Mouse (Mus musculus) hindbrain, embryonic 16.5 days (tissue): Measurements from ENCODE around the gene Magi1. TPM values are rescaled to one million over a fixed set of nuclear protein-coding genes. Genes with fewer than 3 reads are reported as not detected.

Experiments used
- ATAC-seq: fragments of 200-750 bp; cut with Nextera tagmentation; 2 replicates; pipeline ENCODE4 v1.8.0; 2017; ENCODE audit warnings: moderate TSS enrichment, moderate library complexity
- H3K27ac ChIP-seq: fragments of 300-500 bp; sonication (generic); 2 replicates; pipeline ENCODE4 v1.5.1; 2014; ENCODE audit warnings: low read depth, mild to moderate bottlenecking, control low read depth, low read length, moderate library complexity
- H3K27me3 ChIP-seq: fragments of 300-500 bp; sonication (generic); replicated peaks from 2 replicates; pipeline ENCODE4 v1.6.1; 2014; ENCODE audit warnings: low read length; ENCODE audit not compliant: control insufficient read depth, insufficient read depth
- H3K36me3 ChIP-seq: fragments of 300-500 bp; sonication (generic); 2 replicates; pipeline ENCODE4 v1.6.1; 2014; ENCODE audit warnings: mild to moderate bottlenecking, low read length, moderate library complexity, mixed read lengths; ENCODE audit not compliant: control insufficient read depth, insufficient read depth
- H3K4me1 ChIP-seq: fragments of 300-500 bp; sonication (generic); 2 replicates; pipeline ENCODE4 v1.6.1; 2014; ENCODE audit warnings: low read depth, low read length; ENCODE audit not compliant: control insufficient read depth, insufficient read depth
- H3K4me2 ChIP-seq: fragments of 300-500 bp; sonication (generic); 2 replicates; pipeline ENCODE4 v1.6.1; 2014; ENCODE audit warnings: mild to moderate bottlenecking, low read length, control low read depth, moderate library complexity
- H3K4me3 ChIP-seq: fragments of 300-500 bp; sonication (generic); 2 replicates; pipeline ENCODE4 v1.5.1; 2014; ENCODE audit warnings: mild to moderate bottlenecking, low read length, control low read depth, moderate library complexity
- H3K9ac ChIP-seq: fragments of 300-500 bp; sonication (generic); 2 replicates; pipeline ENCODE4 v1.6.1; 2014; ENCODE audit warnings: low read depth, mild to moderate bottlenecking, control low read depth, low read length, moderate library complexity
- H3K9me3 ChIP-seq: fragments of 300-500 bp; sonication (generic); 2 replicates; pipeline ENCODE4 v1.6.1; 2014; ENCODE audit warnings: mild to moderate bottlenecking, low read length, moderate library complexity; ENCODE audit not compliant: control insufficient read depth
- WGBS: fragments of 180-500 bp; shearing (Covaris S2); extraction: QIAGEN DNeasy Blood & Tissue Kit; methylation state at CpG from one replicate; pipeline ENCODE4 v1.1.7; 2014; 5-methylcytosine and 5-hydroxymethylcytosine counted together
- polyA plus RNA-seq: library from polyadenylated mRNA; unstranded; fragments of >200 nt; fragmentation: Nextera tagmentation; extraction: Ambion mirVana; gene quantifications from 2 replicates; pipeline ENCODE4 v1.2.1, GENCODE M21; 2015

The Magi1 gene
- polyA plus RNA-seq, 1 experiment from 2014 or later = 27.7 TPM

- ATAC-seq = peak; percentile 64
- Histone ChIP-seq H3K9ac (peak overlapping the region; percentile 53), H3K4me2 (peak overlapping the region; percentile 65), H3K4me1 (peaks cover 30% of the 10 kb centered on the region), H3K36me3 (peaks cover 3% of the 10 kb centered on the region; the same call in 1 of the 2 replicates), H3K27me3 (no peaks in the 10 kb centered on the region), H3K4me3 (peak overlapping the region; percentile 41), H3K9me3 (no peaks in the 10 kb centered on the region), H3K27ac (peak overlapping the region; percentile 54; the same call in 1 of the 2 replicates)
- WGBS = 31% methylated on average over 24 of the region's 24 CpGs
Observed at GRCm38 (mm10) chr6:93715181-93716180, 568.2 kb downstream of the Magi1 start.

GRCm38 (mm10) chr6:93704350-93704749 is 579.4 kb downstream of the Magi1 start:
- WGBS = 43% methylated on average over 5 of the region's 5 CpGs
- Histone ChIP-seq H3K27ac (no peak overlapping the region), H3K4me3 (no peak overlapping the region), H3K9ac (no peak overlapping the region), H3K4me2 (no peak overlapping the region), H3K4me1 (no peaks in the 10 kb centered on the region), H3K9me3 (no peaks in the 10 kb centered on the region), H3K27me3 (no peaks in the 10 kb centered on the region), H3K36me3 (no peaks in the 10 kb centered on the region; the same call in 1 of the 2 replicates)
- ATAC-seq = no peak

DNA sequence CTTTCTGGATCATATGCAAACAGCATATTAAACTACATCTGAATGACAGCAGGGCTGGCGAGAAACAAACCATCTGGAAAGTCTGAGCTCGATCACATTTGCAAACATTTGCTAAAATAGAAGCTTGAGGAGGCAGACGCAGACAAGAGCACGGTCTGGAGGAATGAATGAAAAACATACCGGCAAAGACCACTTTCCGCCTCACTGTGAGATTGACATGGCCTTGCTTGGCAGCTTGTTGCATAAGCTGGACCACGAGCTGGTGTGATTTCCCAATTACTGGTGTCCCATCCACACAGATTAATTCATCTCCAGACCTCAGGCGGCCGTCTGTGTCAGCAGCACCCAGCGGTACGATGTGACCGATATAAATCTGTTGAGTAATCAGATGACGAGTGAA is 584.3 kb downstream of the Magi1 start:
- H3K4me2 ChIP-seq = no peak overlapping the region
- WGBS = 81% methylated on average over 13 of the region's 13 CpGs
- no peaks in the 10 kb centered on the region for H3K27me3 ChIP-seq
- no peaks in the 10 kb centered on the region for H3K4me1 ChIP-seq
- H3K4me3 ChIP-seq = no peak overlapping the region
- ATAC-seq = no peak
- no peak overlapping the region for H3K27ac ChIP-seq
- H3K9ac ChIP-seq = no peak overlapping the region
- H3K9me3 ChIP-seq = no peaks in the 10 kb centered on the region
- H3K36me3 ChIP-seq = peaks cover 21% of the 10 kb centered on the region

GRCm38 (mm10) chr6:93697956-93698355 is 585.8 kb downstream of the Magi1 start:
- H3K9me3 ChIP-seq = no peaks in the 10 kb centered on the region
- no peak overlapping the region for H3K4me2 ChIP-seq
- H3K9ac ChIP-seq = no peak overlapping the region
- whole genome bisulfite sequencing = 77% methylated on average over 5 of the region's 5 CpGs
- ATAC-seq = no peak
- no peaks in the 10 kb centered on the region for H3K27me3 ChIP-seq
- H3K27ac ChIP-seq = no peak overlapping the region
- H3K4me3 ChIP-seq = no peak overlapping the region
- peaks cover 21% of the 10 kb centered on the region for H3K36me3 ChIP-seq
- H3K4me1 ChIP-seq = no peaks in the 10 kb centered on the region

DNA sequence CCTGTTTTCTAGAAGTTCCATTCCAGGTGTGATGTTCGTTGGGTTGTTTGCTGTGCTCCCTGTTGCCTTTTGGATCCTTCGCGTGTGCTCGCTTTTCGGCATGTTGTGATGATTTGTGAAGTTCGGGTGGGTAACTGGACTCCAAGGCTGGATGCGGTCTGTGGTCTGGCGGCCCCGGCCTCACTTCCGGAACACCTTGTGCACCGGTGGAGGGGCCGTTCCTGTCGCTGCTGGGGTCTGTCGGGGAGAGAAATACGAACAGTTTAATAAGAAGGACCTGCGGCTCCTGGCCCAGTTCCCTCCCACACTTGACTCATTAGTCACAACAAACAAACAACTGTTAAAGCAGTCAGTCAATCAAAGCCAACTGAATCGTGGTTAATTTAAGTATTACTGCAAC is 605.0 kb downstream of the Magi1 start:
- Histone ChIP-seq H3K9me3 (no peaks in the 10 kb centered on the region), H3K4me1 (no peaks in the 10 kb centered on the region), H3K27me3 (no peaks in the 10 kb centered on the region), H3K9ac (no peak overlapping the region), H3K4me2 (no peak overlapping the region), H3K36me3 (peaks cover 24% of the 10 kb centered on the region), H3K27ac (no peak overlapping the region), H3K4me3 (no peak overlapping the region)
- 86% methylated on average over 17 of the region's 17 CpGs for WGBS
- no peak for ATAC-seq

GRCm38 (mm10) chr6:93666731-93667130 is 617.0 kb downstream of the Magi1 start:
- Histone ChIP-seq H3K4me1 (no peaks in the 10 kb centered on the region), H3K27me3 (no peaks in the 10 kb centered on the region), H3K9me3 (no peaks in the 10 kb centered on the region), H3K4me2 (no peak overlapping the region), H3K4me3 (no peak overlapping the region), H3K9ac (no peak overlapping the region), H3K36me3 (no peaks in the 10 kb centered on the region), H3K27ac (no peak overlapping the region)
- ATAC-seq = no peak
- 43% methylated on average over 2 of the region's 2 CpGs for WGBS

- Histone ChIP-seq H3K27ac (no peak overlapping the region), H3K4me1 (no peaks in the 10 kb centered on the region), H3K27me3 (no peaks in the 10 kb centered on the region), H3K9me3 (no peaks in the 10 kb centered on the region), H3K4me3 (no peak overlapping the region), H3K4me2 (no peak overlapping the region), H3K9ac (no peak overlapping the region), H3K36me3 (no peaks in the 10 kb centered on the region)
- no peak for ATAC-seq
- 91% methylated on average over 12 of the region's 12 CpGs for WGBS
Observed at GRCm38 (mm10) chr6:93665056-93665805, 618.5 kb downstream of the Magi1 start.

GRCm38 (mm10) chr6:93661139-93661538 is 622.6 kb downstream of the Magi1 start:
- no peaks in the 10 kb centered on the region for H3K9me3 ChIP-seq
- no peaks in the 10 kb centered on the region for H3K27me3 ChIP-seq
- no peak for ATAC-seq
- H3K4me2 ChIP-seq = no peak overlapping the region
- H3K4me1 ChIP-seq = no peaks in the 10 kb centered on the region
- H3K27ac ChIP-seq = no peak overlapping the region
- WGBS = 83% methylated on average over 1 of the region's 1 CpGs
- no peak overlapping the region for H3K9ac ChIP-seq
- no peak overlapping the region for H3K4me3 ChIP-seq
- no peaks in the 10 kb centered on the region for H3K36me3 ChIP-seq

GRCm38 (mm10) chr6:93659534-93659933 is 624.2 kb downstream of the Magi1 start:
- Histone ChIP-seq H3K4me1 (no peaks in the 10 kb centered on the region), H3K27me3 (no peaks in the 10 kb centered on the region), H3K36me3 (no peaks in the 10 kb centered on the region), H3K4me3 (no peak overlapping the region), H3K4me2 (no peak overlapping the region), H3K27ac (no peak overlapping the region), H3K9me3 (no peaks in the 10 kb centered on the region), H3K9ac (no peak overlapping the region)
- no peak for ATAC-seq
- WGBS = 47% methylated on average over 8 of the region's 8 CpGs
